ENCODE assay signal across 16 mouse cellular contexts in genomic region chr6:6869961-6870800, GRCm38 (mm10). TPM values are rescaled to one million over a fixed set of nuclear protein-coding genes. Genes with fewer than 3 reads are reported as not detected.
DNase-seq lines count a peak whose midpoint lies in the region; ATAC-seq and TF ChIP-seq lines count a peak whose summit lies in the region.
"Had no signal": no experiment of that assay in that cellular context is flagged by ENCODE, and none has a peak within 500 bp of the region (broad histone marks: within the 10 kb centered on the region; RNA-seq: fewer than 3 reads in every experiment).

No protein-coding gene starts in this region.

- DNase-seq in brain, embryonic 14.5 days (ENCODE audit: low read depth) = peak; percentile 82
- peak; percentile 48 for DNase-seq in embryo, embryonic 11 days
- DNase-seq in forebrain, embryonic 14.5 days (ENCODE audit: low spot score) = peak; percentile 63
- DNase-seq in midbrain, embryonic 14.5 days = peak; percentile 39
- no peak for DNase-seq in adrenal gland, adult 2 months
- no peak for DNase-seq in right cerebral cortex, postnatal 14 days
- DNase-seq in left cerebral cortex, postnatal 14 days (ENCODE audit: low spot score in 2 of 2) = no peak
- no peak for DNase-seq in cerebellum, adult 8-10 months
- DNase-seq: gastrocnemius, postnatal 14 days; liver, embryonic 13.5 days; lung, postnatal 10 days had no signal

- H3K9me3 ChIP-seq in forebrain, embryonic 14.5 days (replicated peaks; ENCODE audit: control insufficient read depth, low read length) = no peaks in the 10 kb centered on the region
- no peaks in the 10 kb centered on the region for H3K9me3 ChIP-seq in midbrain, embryonic 14.5 days (ENCODE audit: control insufficient read depth, low read length)
- H3K9me3 ChIP-seq: liver, embryonic 13.5 days had no signal

- peaks cover 62% of the 10 kb centered on the region for H3K27me3 ChIP-seq in forebrain, embryonic 14.5 days (replicated peaks; ENCODE audit: control insufficient read depth, insufficient read depth, low read length)
- H3K27me3 ChIP-seq in midbrain, embryonic 14.5 days (ENCODE audit: control insufficient read depth, insufficient read depth, low read length) = peaks cover 89% of the 10 kb centered on the region

- peak overlapping the region; percentile 35 for H3K4me3 ChIP-seq in forebrain, embryonic 14.5 days (ENCODE audit: low read depth, low read length)
- H3K4me3 ChIP-seq in midbrain, embryonic 14.5 days (replicated peaks; ENCODE audit: low read depth, low read length) = no peak overlapping the region
- H3K4me3 ChIP-seq: erythroblast, embryonic 14.5 days; liver, embryonic 13.5 days had no signal

- WGBS in forebrain, embryonic 14.5 days = 0% methylated on average over 11 of the region's 11 CpGs
- under 1% methylated on average over 11 of the region's 11 CpGs for WGBS in midbrain, embryonic 14.5 days

- ATAC-seq in forebrain, embryonic 14.5 days = peak; percentile 21
- no peak for ATAC-seq in midbrain, embryonic 14.5 days (ENCODE audit: low FRiP score, low TSS enrichment)
- ATAC-seq: intestine, embryonic 16.5 days; Patski had no signal

- peak overlapping the region; percentile 20; the same call in 1 of the 2 replicates for H3K4me2 ChIP-seq in forebrain, embryonic 14.5 days (ENCODE audit: low read length)
- no peak overlapping the region for H3K4me2 ChIP-seq in midbrain, embryonic 14.5 days (ENCODE audit: low read length)
- H3K4me2 ChIP-seq: liver, embryonic 13.5 days had no signal

- peak; percentile 11; the same call in 1 of the 2 replicates for TF ChIP-seq CTCF in brain, embryonic 14.5 days (IDR thresholded peaks at IDR 0.05; ENCODE audit: borderline replicate concordance, extremely low read depth, insufficient read depth, insufficient read length)

- intact Hi-C loops in left cerebral cortex, postnatal 14 days (cut with DNase I) = loop anchor here (10.0 kb wide), 1 partner anchor 285 kb away; no protein-coding TSS in a partner anchor

- H3K36me3 ChIP-seq in forebrain, embryonic 14.5 days (ENCODE audit: control insufficient read depth, insufficient read depth, low read length) = no peaks in the 10 kb centered on the region
- no peaks in the 10 kb centered on the region for H3K36me3 ChIP-seq in midbrain, embryonic 14.5 days (ENCODE audit: control insufficient read depth, insufficient read depth, low read length)
- H3K36me3 ChIP-seq: liver, embryonic 13.5 days had no signal

- H3K9ac ChIP-seq in forebrain, embryonic 14.5 days (ENCODE audit: low read length) = peak overlapping the region; percentile 68
- no peak overlapping the region for H3K9ac ChIP-seq in midbrain, embryonic 14.5 days (replicated peaks; ENCODE audit: low read length)
- H3K9ac ChIP-seq: liver, embryonic 13.5 days had no signal

- TF ChIP-seq POLR2A in brain, embryonic 14.5 days (IDR thresholded peaks at IDR 0.05; ENCODE audit: borderline replicate concordance, extremely low read depth, insufficient read depth, insufficient read length, poor library complexity, severe bottlenecking) = no peak

- H3K27ac ChIP-seq in forebrain, embryonic 14.5 days (ENCODE audit: low read depth, low read length) = peak overlapping the region; percentile 95
- H3K27ac ChIP-seq in midbrain, embryonic 14.5 days (replicated peaks; ENCODE audit: low read depth, low read length) = no peak overlapping the region
- H3K27ac ChIP-seq: liver, embryonic 13.5 days had no signal

- no peaks in the 10 kb centered on the region for H3K4me1 ChIP-seq in forebrain, embryonic 14.5 days (ENCODE audit: control insufficient read depth, insufficient read depth, low read length)
- no peaks in the 10 kb centered on the region for H3K4me1 ChIP-seq in midbrain, embryonic 14.5 days (ENCODE audit: control insufficient read depth, insufficient read depth, low read length)
- H3K4me1 ChIP-seq: liver, embryonic 13.5 days had no signal

RNA-seq across cellular contexts. Expression of gene Dlx6, which starts 7.0 kb away (rescaled TPM):
- 13.2 and 22.9 TPM in 2 replicates for polyA plus RNA-seq in brain, embryonic 14.5 days (2012; rRNA removed)
- polyA plus RNA-seq in forebrain, embryonic 14.5 days (2014; fragmentation: Nextera tagmentation; extraction: Ambion mirVana) = 4.4 and 5.8 TPM in 2 replicates
- not detected in 2 replicates for polyA plus RNA-seq in midbrain, embryonic 14.5 days (2014; fragmentation: Nextera tagmentation; extraction: Ambion mirVana)
- not detected for total RNA-seq in adrenal gland, adult 2 months (2021)
- not detected in 2 replicates for polyA plus RNA-seq in adrenal gland, adult 2 months (2012; rRNA removed)
- 10 to 100 TPM in 1 of 2 experiments, 1 to 10 TPM in 1; 8.9 to 10.8 TPM for total RNA-seq in left cerebral cortex, postnatal 14 days (2021)
- total RNA-seq: gastrocnemius, postnatal 14 days; monocyte, adult 5-6 weeks had no signal
- polyA plus RNA-seq: erythroblast, embryonic 14.5 days; heart, embryonic 16.5 days; intestine, embryonic 16.5 days; liver, embryonic 13.5 days had no signal

RNA-seq across cellular contexts. Expression of gene Dlx5, which starts 11.7 kb away (rescaled TPM):
- polyA plus RNA-seq in brain, embryonic 14.5 days (2012; rRNA removed) = 15.5 and 20.4 TPM in 2 replicates
- 55.7 and 77.2 TPM in 2 replicates for polyA plus RNA-seq in forebrain, embryonic 14.5 days (2014; fragmentation: Nextera tagmentation; extraction: Ambion mirVana)
- 0.26 and 0.82 TPM in 2 replicates for polyA plus RNA-seq in midbrain, embryonic 14.5 days (2014; fragmentation: Nextera tagmentation; extraction: Ambion mirVana)
- total RNA-seq in adrenal gland, adult 2 months (2021) = under 1 TPM; 0.32 to 0.35 TPM
- polyA plus RNA-seq in adrenal gland, adult 2 months (2012; rRNA removed) = 0.30 and 0.48 TPM in 2 replicates
- 1 to 10 TPM; 6.4 to 6.9 TPM for total RNA-seq in left cerebral cortex, postnatal 14 days (2021)
- total RNA-seq: gastrocnemius, postnatal 14 days; monocyte, adult 5-6 weeks had no signal
- polyA plus RNA-seq: erythroblast, embryonic 14.5 days; liver, embryonic 13.5 days had no signal

Comparison
In these comparisons a context has a peak if more than half of its experiments do, and no peak if none do; other contexts are left out.
1. DNase-seq: peak in brain, embryonic 14.5 days (single experiment), embryo, embryonic 11 days (single experiment), forebrain, embryonic 14.5 days (single experiment) and midbrain, embryonic 14.5 days (single experiment); none in adrenal gland, adult 2 months (single experiment), right cerebral cortex, postnatal 14 days (single experiment), left cerebral cortex, postnatal 14 days (0 of 2) and cerebellum, adult 8-10 months (single experiment).